Mouse (Mus musculus): Measurements from ENCODE around the gene Znrf1. TPM values are rescaled to one million over a fixed set of nuclear protein-coding genes. Genes with fewer than 3 reads are reported as not detected.

The Znrf1 gene
- total and polyA plus RNA-seq, 2 experiments from 2014 or later: 113 to 225 TPM

GRCm38 (mm10) chr8:111628401-111628800 lies 92.5 kb downstream of the Znrf1 start:
- Histone ChIP-seq H3K9ac (no peak overlapping the region), H3K4me1 (ENCODE audit: insufficient read depth) (no peaks in the 10 kb centered on the region), H3K4me3 (ENCODE audit: low read depth, low read length) (no peak overlapping the region), H3K36me3 (ENCODE audit: insufficient read depth) (peaks cover 6% of the 10 kb centered on the region), H3K4me2 (ENCODE audit: low read depth) (no peak overlapping the region), H3K27ac (ENCODE audit: low read depth, low read length) (no peak overlapping the region), H3K9me3 (ENCODE audit: low read length) (no peaks in the 10 kb centered on the region), H3K27me3 (ENCODE audit: insufficient read depth, low read length) (no peaks in the 10 kb centered on the region)
- no peak for DNase-seq
- no peak for ATAC-seq
- 94% methylated on average over 12 of the region's 12 CpGs for WGBS
- no peak for TF ChIP-seq CTCF (IDR thresholded peaks at IDR 0.05; ENCODE audit: low read depth)

DNA sequence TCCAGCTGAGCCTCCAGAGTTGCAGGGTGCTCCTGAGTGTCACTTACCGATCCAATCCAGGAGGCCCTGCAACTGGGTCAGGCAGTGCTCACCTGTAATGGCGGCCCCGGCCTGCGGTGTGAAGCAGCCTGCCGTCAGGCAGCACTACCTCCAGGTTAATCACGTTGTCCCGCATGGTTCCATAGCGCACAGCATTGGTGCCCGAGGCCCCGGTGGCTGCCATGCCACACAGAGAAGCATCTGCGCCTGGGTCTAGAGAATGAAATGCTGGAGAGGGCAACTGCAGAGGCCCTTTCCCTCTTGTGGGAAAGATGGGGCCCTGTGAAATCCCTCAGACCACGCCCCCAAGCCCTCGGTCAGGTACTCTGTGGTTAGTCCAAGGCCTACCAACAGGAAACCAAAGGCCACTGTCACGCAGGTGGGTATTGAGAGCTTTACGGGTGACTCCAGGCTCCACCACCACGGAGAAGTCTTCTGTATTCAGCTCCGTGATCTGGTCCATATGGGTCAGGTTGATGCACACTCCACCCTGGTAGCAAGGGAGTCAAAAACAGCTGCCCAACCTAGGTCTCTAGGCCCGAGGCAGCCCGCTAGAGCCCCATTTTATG lies 93.1 kb downstream of the Znrf1 start:
- H3K4me2 ChIP-seq (ENCODE audit: low read depth): no peak overlapping the region
- no peaks in the 10 kb centered on the region for H3K9me3 ChIP-seq (ENCODE audit: low read length)
- DNase-seq (no peak), ATAC-seq (no peak)
- no peak overlapping the region for H3K4me3 ChIP-seq (ENCODE audit: low read depth, low read length)
- no peaks in the 10 kb centered on the region for H3K27me3 ChIP-seq (ENCODE audit: insufficient read depth, low read length)
- 87% methylated on average over 19 of the region's 19 CpGs for WGBS
- H3K27ac ChIP-seq (ENCODE audit: low read depth, low read length): no peak overlapping the region
- H3K36me3 ChIP-seq (ENCODE audit: insufficient read depth): peaks cover 6% of the 10 kb centered on the region
- no peak for TF ChIP-seq CTCF (IDR thresholded peaks at IDR 0.05; ENCODE audit: low read depth)
- H3K4me1 ChIP-seq (ENCODE audit: insufficient read depth): no peaks in the 10 kb centered on the region
- no peak overlapping the region for H3K9ac ChIP-seq

DNA sequence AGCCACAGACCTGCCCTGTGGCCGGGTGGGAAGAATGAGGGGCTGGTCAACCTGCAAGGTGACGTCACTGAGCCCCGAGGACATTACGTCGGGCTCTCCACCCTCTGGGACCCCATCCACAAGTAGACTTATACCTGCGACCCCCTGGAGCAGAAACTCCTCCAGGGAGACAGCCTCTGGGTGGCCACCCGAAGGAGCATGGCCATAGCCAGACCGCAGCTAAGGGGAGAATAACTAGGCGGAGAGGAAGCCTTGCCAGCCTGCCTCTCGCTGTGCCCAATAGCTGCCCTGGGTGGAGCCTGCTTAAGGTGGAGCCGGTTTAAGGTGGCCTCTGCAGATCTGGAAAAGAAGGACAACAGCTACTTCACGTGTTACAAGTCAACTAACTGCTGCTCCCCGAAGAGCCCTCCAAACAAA lies 94.2 kb downstream of the Znrf1 start, which contains the start of gene Ldhd:
Ldhd (minus strand) TSS at position 270 of the 417 bp plus-strand sequence.
- WGBS: 24% methylated on average over 13 of the region's 13 CpGs
- peak within 1 kb of the TSS; percentile 19; the same call in 1 of the 2 replicates for H3K9ac ChIP-seq
- DNase-seq (peak; percentile 28), ATAC-seq (peak; percentile 49)
- H3K36me3 ChIP-seq (ENCODE audit: insufficient read depth): peaks cover 6% of the 10 kb centered on the region
- no peaks in the 10 kb centered on the region for H3K27me3 ChIP-seq (ENCODE audit: insufficient read depth, low read length)
- no peak for TF ChIP-seq CTCF (IDR thresholded peaks at IDR 0.05; ENCODE audit: low read depth)
- H3K9me3 ChIP-seq (ENCODE audit: low read length): no peaks in the 10 kb centered on the region
- no peaks in the 10 kb centered on the region for H3K4me1 ChIP-seq (ENCODE audit: insufficient read depth)
- H3K27ac ChIP-seq (ENCODE audit: low read depth, low read length): no peak within 1 kb of the TSS
- peak within 1 kb of the TSS; percentile 42 for H3K4me2 ChIP-seq (ENCODE audit: low read depth)
- H3K4me3 ChIP-seq (ENCODE audit: low read depth, low read length): peak within 1 kb of the TSS; percentile 22

DNA sequence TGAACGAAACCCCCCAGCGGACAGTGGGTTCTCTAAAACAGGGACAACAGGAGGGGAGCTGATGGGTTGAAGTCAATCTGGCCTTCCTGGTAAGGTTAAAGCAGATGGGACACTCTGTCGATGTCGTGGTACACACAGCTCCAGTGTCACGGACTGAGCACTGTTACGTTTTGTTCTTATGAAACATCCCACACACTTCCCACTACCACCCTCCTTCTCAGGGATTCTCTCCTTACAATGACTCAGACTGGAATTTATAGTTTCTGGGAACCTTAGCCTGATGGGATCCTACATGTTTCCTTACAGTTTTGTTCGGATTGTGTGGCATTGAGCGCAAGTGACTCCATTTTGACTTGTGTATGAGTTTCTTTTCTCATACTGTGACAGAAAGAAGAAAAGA lies 95.7 kb downstream of the Znrf1 start:
- H3K4me1 ChIP-seq (ENCODE audit: insufficient read depth): no peaks in the 10 kb centered on the region
- no peaks in the 10 kb centered on the region for H3K9me3 ChIP-seq (ENCODE audit: low read length)
- peaks cover 6% of the 10 kb centered on the region for H3K36me3 ChIP-seq (ENCODE audit: insufficient read depth)
- TF ChIP-seq CTCF (IDR thresholded peaks at IDR 0.05; ENCODE audit: low read depth): no peak
- no peak overlapping the region for H3K4me3 ChIP-seq (ENCODE audit: low read depth, low read length)
- no peak overlapping the region for H3K4me2 ChIP-seq (ENCODE audit: low read depth)
- H3K27me3 ChIP-seq (ENCODE audit: insufficient read depth, low read length): no peaks in the 10 kb centered on the region
- DNase-seq (no peak), ATAC-seq (no peak)
- no peak overlapping the region for H3K9ac ChIP-seq
- H3K27ac ChIP-seq (ENCODE audit: low read depth, low read length): no peak overlapping the region
- WGBS: 90% methylated on average over 8 of the region's 8 CpGs

DNA sequence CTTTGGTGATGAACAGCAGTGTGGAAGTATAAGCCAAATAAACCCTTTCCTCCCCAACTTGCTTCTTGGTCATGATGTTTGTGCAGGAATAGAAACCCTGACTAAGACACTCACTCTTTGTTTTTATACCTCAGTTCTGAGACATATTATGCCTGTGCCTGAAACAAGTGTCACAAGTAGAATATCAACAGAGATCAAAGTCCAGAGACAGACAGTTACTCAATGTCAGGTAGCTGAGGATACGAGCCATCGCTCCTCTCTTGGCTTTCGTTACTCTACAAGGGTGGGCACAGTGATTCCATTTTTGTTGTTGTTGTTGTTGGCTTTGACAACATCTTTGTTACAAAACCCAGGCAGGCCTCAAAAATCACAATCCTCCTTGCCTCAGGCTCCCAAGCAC lies 97.1 kb downstream of the Znrf1 start:
- H3K9me3 ChIP-seq (ENCODE audit: low read length): no peaks in the 10 kb centered on the region
- H3K36me3 ChIP-seq (ENCODE audit: insufficient read depth): peaks cover 6% of the 10 kb centered on the region
- H3K4me2 ChIP-seq (ENCODE audit: low read depth): no peak overlapping the region
- no peaks in the 10 kb centered on the region for H3K27me3 ChIP-seq (ENCODE audit: insufficient read depth, low read length)
- DNase-seq (no peak), ATAC-seq (no peak)
- no peaks in the 10 kb centered on the region for H3K4me1 ChIP-seq (ENCODE audit: insufficient read depth)
- WGBS: 93% methylated on average over 3 of the region's 3 CpGs
- no peak overlapping the region for H3K4me3 ChIP-seq (ENCODE audit: low read depth, low read length)
- no peak overlapping the region for H3K27ac ChIP-seq (ENCODE audit: low read depth, low read length)
- no peak overlapping the region for H3K9ac ChIP-seq
- TF ChIP-seq CTCF (IDR thresholded peaks at IDR 0.05; ENCODE audit: low read depth): no peak

DNA sequence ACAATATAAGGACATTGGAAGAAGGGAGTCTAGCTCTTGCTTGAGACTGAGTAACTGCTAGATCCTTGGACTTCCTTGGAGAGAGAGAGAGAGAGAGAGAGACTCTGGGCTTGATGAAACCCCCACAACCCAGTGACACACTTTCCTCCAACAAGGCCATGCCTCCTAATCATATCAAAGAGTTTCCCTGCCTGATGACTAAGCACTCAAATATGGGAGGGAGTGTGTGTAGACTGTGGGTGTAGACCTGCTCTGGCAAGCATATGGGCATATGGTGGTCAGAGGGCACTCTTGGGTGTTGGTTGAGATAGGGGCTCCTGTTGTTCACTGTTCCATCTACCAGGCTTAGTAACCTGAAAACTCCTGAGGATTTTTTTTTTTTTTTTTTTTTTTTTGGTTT lies 102.2 kb downstream of the Znrf1 start:
- no peak for ATAC-seq
- no peak overlapping the region for H3K4me2 ChIP-seq (ENCODE audit: low read depth)
- TF ChIP-seq CTCF (IDR thresholded peaks at IDR 0.05; ENCODE audit: low read depth): no peak

GRCm38 (mm10) chr8:111641064-111641463 lies 105.2 kb downstream of the Znrf1 start:
- Histone ChIP-seq H3K4me2 (ENCODE audit: low read depth) (no peak overlapping the region), H3K27me3 (ENCODE audit: insufficient read depth, low read length) (no peaks in the 10 kb centered on the region), H3K4me3 (ENCODE audit: low read depth, low read length) (no peak overlapping the region), H3K36me3 (ENCODE audit: insufficient read depth) (no peaks in the 10 kb centered on the region), H3K9me3 (ENCODE audit: low read length) (no peaks in the 10 kb centered on the region), H3K4me1 (ENCODE audit: insufficient read depth) (no peaks in the 10 kb centered on the region), H3K27ac (ENCODE audit: low read depth, low read length) (no peak overlapping the region), H3K9ac (no peak overlapping the region)
- ATAC-seq: no peak
- no peak for DNase-seq
- WGBS: 95% methylated on average over 2 of the region's 2 CpGs
- no peak for TF ChIP-seq CTCF (IDR thresholded peaks at IDR 0.05; ENCODE audit: low read depth)

More for the DNA sequence above, 102.2 kb downstream of the Znrf1 start:
- DNase-seq: no peak
- Histone ChIP-seq H3K9ac (no peak overlapping the region), H3K4me1 (ENCODE audit: insufficient read depth) (no peaks in the 10 kb centered on the region), H3K4me3 (ENCODE audit: low read depth, low read length) (no peak overlapping the region), H3K9me3 (ENCODE audit: low read length) (no peaks in the 10 kb centered on the region), H3K27me3 (ENCODE audit: insufficient read depth, low read length) (no peaks in the 10 kb centered on the region), H3K27ac (ENCODE audit: low read depth, low read length) (no peak overlapping the region), H3K36me3 (ENCODE audit: insufficient read depth) (no peaks in the 10 kb centered on the region)
